Mouse (Mus musculus): ENCODE data around the gene Setd7.

GRCm38 (mm10) chr3:51483741-51484359 is 76.8 kb downstream of the Setd7 start, which contains the start of gene Rab33b:
- TF ChIP-seq CTCF (IDR thresholded peaks at IDR 0.05; ENCODE audit: low read depth, low read length) (0 out of 2 replicates have a peak, but pooled peaks have one; percentile 18), POLR2A (IDR thresholded peaks at IDR 0.05; ENCODE audit: extremely low read depth, insufficient read depth, low read length) (peak; percentile 82)
